Mouse (Mus musculus) lung, postnatal 36 days (tissue): ENCODE results near the gene Pld6.

Experiments
- DNase-seq: peaks from one replicate; pipeline ENCODE4 v3.0.0; 2022; ENCODE audit warnings: mixed read lengths

The Pld6 gene

DNA sequence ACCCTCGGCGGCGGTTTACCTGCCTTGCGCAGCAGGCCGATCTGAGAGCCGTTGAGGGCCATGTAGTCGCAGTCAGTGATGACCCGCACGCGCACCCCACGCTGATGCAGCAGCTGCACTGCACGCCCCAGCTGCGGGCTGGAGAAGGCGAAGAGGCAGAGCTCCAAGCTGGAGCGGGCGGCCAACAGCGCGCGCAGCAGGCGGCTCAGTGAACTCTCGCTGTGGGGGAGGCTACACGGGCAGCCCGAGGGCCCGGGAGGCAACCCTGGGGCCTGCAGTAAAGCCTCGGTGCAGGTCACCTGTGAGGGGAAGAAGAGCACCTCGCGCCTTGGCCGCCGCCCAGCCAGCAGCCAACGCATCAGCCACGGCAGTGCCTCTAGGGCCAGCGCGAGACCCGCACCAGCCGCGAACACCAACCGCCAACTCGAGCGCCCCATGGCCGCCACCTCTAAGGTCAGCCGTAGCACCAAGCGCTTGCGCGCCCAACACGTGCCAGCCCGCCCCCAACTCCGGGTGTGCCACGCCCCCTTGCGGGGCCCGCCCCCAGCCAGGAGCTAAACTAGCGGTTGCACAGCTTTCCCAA lies at the start of gene Pld6:
TSS of gene Pld6 (minus strand) at position 447 of the 583 bp plus-strand sequence.
- DNase-seq = peak; percentile 81

DNA sequence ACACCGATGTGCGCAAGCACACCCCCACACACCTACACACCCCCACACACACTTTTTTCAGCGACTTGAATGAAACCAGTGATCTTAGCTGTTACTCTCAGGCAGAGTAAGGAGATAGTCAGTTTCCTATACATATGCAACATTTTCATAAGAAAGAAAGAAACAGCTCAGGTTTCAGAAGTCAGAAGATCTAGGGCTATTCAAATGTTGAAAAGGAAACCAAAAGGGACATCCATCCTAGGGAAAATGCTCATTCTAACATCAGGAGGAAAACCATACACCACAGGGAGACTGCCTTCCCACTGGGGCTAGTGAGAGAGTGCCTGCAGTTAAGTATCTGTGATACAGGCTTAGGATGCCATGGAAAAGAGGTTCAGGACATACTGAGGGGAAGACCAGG lies 34.2 kb upstream of the Pld6 start:
- no peak for DNase-seq

DNA sequence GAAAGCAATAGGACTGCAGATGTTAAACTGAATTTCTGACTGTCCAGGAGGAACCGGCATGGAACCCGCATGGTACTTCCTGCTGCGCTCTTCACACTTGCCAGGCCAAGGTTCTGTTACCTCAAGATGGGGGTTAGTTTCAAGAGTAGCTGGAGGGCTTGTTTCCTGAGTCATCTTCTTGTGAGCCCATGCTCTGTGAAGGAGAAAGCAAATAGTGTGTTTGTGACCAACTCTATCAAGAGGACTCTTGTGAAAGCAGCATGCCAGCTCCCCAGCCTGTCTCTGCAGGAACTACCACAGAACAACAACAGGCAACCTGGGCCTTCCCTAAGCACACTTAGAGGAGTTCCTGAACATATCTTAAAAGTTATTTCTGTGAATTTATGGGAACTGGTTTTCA lies 30.5 kb upstream of the Pld6 start:
- peak; percentile 39 for DNase-seq

DNA sequence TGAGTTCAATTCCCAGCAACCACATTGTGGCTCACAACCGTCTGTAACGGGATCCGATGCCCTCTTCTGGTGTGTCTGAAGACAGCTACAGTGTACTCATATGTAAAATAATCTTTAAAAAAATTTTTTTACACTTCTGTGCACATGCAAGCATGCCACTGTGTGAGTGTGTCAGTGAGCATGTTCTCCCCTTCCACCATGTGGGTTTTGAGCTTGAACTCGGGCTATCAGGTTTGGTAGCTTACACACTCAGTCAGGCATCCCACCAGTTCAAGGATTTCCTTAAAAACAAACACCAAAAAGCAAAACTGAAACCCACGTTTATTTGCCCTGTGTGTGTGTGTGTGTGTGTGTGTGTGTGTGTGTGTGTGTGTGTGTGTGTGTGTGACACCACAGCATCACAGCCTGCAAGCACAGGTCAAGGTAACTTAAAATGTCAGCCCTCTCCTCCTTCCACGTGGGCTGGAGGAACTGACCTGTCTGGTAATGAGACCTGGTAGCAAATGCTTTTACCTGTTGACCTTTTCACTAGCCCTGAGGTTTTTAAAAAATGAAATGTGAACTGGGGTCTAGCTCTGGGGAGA lies 28.1 kb upstream of the Pld6 start:
- no peak for DNase-seq

DNA sequence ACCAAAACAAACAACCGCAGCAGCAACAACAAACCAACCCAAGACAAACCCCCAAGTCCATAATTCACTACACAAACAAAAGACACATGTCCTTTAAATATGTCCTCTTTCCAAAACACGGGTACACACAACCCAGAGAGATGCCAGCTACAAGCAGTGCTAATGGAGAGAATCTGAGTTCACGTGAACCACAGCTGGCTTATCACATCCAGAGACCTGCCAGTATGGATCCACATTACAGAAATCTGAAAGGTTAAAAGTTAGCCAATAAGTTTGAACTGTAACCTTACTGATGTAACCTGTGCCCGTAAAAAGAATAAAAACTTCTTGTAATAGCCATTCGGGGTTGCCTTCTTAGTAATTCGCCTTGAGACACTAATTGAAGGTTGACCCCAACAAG lies 27.5 kb upstream of the Pld6 start:
- no peak for DNase-seq

DNA sequence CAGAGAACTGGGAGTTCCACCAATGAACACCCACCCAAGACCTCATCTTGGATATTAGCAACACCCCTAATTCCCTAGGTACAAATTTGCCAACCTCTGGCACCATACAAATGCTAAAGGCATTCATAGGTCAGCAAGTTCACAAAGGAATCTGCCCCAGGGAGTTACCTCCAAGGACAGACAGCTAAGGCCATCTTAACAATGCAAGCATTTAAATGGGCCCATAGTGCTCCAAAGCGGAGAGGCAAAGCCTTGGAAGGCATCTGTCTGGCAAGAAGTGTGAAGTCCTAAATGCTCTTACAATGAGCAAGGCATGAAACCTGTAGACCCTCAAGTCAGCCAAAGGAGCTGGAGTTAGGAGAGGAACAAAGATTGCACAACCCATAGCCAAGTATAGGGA lies 26.9 kb upstream of the Pld6 start:
- DNase-seq = no peak

DNA sequence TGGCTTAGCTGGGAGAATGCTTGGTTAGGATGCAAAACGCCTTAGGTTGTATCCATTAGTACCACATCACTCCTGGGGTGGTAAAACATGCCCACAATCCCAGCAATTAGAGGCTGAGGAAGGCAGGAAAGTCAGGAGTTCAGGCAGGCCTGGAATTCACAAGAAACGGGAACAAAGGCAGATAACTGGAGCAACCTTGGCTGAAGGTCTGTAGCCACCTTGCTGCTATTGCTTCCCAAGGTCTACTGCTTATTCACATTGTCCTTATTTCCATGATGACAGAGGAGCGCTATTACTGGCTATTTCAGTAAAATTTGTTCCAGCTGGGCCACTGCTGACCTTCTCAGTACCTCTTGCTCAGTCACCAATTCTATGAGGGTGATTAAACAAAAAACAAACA lies 25.8 kb upstream of the Pld6 start:
- DNase-seq = no peak

DNA sequence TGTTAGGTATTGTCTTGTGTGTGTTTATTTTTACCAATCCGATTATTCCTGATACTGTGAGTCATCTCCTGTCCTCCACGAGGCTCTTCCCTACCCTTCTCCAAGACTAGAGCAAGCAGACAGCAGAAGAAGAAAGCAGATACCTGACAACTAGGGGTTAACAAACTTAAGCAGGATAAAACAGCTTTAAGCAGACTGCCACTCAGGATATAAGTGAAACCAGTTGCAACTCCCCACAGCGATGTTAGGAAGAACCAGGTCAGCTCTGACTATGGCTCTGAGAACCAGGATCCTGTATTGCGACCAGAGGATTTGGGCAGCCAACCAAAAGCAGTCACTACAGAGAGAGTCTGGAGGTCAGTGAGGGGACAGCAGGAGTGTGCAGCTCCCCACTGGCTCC lies 23.8 kb upstream of the Pld6 start:
- DNase-seq = no peak

DNA sequence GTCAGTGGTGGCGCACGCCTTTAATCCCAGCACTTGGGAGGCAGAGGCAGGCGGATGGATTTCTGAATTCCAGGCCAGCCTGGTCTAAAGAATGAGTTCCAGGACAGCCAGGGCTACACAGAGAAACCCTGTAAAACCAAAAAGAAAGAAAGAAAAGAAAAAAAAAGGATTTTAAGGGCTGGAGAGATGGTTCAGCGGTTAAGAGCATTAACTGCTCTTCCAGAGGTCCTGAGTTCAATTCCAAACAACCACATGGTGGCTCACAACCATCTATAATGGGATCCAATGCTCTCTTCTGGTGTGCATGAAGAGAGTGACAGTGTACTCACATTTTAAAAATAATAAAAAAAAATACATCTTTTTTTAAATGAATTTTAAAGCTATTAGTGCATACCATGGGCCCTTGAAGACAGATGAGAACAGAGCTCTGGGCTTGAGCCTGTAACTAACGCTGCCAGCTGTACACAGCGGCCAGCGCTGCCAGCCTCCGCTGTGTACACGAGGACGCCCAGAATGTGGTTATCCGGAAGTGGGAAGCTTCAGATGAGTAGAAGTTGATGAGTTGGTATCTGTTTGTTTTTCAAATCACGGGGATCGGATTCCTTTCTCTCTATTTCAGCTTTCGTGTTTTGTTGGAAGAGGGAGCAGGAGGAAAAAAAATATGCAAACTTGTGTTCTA lies 23.2 kb upstream of the Pld6 start:
- no peak for DNase-seq

DNA sequence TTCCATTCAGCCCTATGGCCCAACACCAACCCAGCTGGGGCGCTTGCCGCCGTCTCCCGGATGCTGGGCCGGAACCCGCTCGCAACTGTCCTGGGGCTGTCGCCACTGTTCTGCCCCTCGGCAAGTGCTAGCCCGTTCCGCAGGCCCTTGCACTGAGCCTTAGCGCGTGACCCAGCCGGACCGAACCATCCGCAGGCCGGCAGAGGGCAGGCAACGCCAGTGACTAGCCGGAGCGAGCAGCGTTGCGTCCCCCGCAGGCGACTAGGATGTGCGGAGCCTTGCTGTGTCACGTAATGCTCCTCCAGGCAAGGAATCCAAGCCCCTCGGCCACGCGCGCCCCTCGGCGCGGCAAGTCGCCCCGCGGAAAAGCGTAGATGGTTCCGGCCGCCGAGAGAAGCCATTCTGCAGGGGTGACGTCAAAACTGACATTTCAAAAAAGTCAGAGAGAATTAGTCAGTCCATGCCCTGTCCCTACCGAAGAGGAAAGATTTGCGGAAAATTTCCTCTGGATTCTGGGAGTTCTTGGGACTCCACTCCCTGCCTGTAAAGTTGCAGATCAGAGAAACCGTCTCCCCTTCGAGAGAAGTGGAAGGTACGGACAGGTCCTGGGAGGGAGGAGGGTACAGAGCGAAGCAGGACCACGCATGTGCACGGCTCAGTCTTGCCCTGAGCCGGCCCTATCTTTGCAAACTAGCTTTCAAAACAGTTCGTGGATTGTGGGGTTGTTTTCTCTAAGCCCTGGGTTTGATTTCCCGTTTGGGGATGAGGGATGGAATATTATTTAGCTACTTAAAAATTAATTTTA lies 22.4 kb upstream of the Pld6 start, which contains the start of gene Flcn:
TSS of gene Flcn (minus strand) at position 347 of the 805 bp plus-strand sequence.
- DNase-seq = peak; percentile 88

DNA sequence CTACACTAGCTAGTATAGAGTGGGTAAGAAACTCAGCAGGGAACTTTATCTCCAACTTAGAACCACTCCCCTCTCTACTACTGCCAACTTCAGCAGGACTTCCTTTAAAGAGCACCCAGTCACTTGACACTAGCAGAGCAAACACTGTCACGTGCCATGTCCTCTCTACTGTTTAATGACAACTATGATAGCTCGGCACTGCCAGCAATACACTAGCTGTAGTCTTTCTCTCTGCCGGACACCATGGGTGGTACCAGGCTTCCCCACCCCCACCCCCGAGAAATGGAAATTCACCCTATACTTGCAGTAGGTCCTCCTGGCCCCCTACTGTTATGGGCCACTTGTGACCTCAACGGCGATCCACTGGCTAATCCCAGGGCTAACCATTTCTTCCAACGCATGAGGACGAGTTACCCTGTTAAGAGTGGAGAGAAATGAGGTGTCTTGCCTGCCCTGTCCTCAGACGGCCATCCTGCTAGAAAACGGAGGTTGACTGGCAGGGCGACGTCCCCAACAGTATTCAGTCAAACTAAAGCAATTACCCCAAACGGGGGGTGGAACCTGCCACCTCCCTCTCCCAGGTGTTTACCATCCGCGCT lies 21.7 kb upstream of the Pld6 start:
- peak; percentile 89 for DNase-seq

DNA sequence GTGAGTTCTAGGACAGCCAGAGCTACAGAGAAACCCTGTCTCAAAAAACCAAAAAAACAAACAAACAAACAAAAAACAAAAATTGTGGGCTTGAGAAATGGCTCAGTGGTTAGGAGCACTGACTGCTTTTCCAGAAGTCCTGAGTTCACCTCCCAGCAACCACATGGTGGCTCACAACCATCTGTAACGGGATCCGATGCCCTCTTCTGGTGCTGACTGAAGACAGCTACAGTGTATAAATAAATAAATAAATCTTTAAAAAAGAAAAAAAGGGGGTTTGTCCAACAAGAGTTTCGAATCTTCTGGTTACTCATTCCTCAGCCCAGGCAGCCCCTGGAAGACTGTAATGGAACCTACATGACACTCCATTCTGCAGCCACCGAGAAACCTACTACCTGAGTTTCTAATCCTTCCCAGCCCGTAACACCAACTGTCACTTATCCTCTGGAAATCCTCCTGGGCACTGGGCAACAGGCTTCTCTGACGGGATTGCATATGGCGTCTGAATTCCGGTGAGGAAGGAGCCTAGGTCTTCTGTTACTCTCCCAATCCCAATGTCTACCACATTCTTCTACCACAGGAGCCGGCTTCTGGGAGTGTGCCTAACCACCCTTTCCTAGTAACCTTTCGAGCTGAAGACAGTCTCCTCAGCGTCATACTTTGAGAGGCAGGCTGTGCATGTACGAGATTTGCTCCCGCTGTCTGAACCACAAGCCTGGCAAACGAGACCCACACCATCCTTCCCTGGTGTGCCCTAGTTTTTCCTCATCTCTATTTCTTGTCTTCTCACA lies 20.9 kb upstream of the Pld6 start:
- DNase-seq = no peak

DNA sequence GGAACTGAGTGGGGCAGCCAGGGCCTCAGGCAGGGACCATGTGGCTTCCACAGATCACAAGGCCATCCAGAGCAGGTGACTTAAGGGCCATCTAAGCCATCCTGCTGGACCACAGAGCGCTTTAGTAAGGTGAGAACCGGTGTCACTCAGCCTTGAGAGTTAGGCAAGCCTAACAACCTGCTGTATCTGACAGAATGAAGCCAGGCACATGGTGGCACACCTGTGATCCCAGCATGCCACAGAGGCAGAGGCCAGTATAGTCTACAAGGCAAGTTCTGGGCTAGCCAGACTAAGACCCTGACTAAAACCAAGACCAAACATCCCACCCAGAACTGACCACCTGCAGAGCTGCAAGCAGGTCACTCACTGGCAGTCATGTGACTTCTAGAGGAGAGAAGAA lies 18.2 kb upstream of the Pld6 start:
- DNase-seq = no peak

DNA sequence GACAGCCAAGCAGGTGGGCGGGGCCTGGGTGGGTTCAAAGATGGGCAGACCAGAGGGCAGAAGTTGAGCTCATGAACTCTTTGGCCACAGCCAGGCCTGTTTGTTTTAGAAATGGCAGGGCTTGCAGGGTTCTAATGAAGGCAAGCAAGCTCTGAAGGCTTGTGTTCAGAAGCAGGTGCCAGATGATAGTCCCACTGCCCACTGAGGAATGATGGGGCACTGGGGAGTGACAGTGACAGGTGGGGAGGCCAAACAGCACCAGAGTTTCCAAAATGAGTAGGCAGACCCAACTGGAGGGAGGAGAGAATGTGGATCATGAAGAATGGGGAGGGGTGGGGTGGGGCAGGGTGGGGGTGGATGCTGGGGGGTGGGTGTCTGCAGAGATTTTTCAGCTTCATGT lies 17.8 kb upstream of the Pld6 start:
- no peak for DNase-seq

DNA sequence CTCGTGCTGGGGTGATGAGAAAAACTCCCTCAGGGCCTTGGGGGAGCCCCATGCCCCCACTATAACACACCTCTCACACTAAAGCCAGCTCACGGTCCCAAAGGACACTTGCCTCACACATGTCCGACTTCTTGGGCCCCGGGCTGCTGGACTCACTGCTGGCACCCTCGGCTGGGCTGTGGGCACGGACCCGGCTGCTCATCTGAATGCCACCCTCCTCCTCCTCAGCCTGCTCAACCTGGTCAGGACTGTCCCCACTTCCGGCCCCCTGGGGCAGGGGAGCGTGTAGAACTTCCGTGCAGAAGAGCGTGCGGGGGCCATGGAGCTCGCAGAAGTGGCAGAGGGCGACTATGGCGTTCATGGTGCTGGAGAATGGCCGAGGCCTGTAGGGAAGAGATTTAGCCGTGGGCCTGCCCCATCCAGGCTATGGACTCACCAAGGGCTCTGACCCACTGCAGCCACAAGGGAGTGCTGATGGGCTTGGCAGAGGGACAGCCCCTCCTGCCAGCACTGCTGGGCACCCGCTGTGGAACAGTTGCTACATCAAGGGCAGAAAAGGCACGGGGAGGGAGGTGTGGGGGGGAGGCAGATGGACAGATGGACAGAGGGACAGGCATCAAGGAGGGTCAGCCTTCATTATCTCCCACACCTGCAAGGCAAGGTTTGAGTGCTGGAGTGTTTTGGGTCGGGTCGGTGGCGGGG lies 17.1 kb upstream of the Pld6 start:
- DNase-seq = no peak

DNA sequence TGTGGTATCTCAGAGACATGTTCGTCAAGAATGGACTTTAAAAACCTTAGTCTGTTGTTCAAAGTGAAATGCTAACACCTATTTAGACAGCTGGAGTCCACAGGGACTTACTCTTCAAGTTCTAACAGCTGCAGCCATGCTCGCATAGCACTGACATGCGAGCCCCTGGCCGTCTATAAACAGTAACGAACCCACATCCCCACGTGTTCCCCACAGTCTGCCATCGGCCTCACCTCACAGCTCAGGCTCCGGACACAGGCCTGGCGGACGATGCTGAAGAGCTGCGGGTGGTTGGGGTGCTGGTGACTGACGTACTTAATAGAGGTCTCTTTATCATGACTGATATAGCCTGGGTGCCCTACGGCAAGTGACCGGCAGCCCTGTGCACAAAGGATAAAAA lies 16.1 kb upstream of the Pld6 start:
- no peak for DNase-seq

DNA sequence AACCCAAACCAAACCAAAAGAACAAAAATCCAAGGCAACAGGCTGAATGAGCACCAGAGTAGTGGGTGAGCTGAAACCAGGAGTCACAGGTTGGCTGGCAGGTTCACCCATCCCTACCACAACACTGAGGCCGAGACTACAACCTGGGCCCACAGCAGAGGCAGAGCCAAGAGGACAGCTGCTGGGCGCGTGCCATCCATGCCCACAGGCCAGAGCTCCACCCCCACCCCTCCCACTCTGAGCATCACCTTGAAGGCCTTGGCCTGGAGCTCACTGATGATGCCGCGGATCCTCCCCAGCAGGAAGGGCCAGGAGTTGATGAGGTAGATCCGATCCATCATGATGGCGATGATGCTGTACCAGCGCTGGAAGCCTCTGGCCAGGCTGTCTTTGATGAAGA lies 14.4 kb upstream of the Pld6 start:
- DNase-seq = no peak

DNA sequence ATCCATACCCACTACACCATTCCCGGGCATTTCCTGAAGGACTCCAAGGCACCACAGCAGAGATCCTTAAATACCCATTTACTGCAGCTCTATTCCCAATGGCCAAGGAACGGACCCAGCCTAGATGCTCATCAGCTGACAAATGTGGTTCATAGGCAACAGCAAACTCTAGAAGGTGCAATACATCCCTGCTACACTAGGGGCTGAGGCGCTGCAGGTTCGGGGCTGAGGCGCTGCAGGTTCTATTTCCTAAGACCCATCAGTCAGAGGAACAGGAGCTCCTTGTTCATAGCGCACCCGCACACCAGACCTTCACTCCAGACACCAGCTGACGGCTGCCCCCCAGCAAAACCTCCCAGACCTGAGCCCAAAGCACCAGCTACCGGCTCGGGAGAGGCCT lies 13.0 kb upstream of the Pld6 start:
- no peak for DNase-seq

DNA sequence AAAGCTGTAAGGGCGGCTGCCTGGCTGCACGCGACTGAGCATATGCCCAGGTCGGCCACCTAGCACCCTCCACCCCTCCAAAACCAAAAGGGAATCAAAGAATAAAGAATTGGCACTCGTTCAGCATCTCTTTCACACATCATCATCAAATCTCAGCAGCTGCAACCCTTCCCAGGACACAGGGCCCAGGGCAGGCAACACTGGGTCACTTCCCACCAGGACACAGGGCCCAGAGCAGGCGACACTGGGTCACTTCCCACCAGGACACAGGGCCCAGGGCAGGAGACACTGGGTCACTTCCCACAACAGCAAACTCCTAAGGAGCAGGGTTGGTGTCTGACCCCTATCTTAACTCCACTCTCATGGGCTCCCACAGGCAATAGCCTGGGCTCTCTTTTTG lies 5.9 kb upstream of the Pld6 start:
- no peak for DNase-seq

DNA sequence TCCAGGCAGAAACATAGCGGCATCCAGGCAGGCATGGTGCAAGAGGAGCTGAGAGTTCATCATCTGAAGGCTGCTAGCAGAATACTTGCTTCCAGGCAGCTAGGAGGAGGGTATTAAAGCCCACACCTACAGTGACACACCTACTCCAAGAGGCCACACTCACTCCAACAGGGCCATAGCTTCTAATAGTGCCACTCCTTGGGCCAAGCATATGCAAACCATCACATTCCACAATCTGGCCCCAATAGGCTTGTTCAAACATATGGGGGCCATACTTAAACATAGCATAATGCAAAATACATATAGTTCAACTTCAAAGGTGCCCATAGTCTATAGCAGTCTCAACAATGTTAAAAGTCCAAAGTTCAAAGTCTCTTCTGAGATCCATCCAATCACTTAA lies 1.9 kb upstream of the Pld6 start:
- no peak for DNase-seq

DNA sequence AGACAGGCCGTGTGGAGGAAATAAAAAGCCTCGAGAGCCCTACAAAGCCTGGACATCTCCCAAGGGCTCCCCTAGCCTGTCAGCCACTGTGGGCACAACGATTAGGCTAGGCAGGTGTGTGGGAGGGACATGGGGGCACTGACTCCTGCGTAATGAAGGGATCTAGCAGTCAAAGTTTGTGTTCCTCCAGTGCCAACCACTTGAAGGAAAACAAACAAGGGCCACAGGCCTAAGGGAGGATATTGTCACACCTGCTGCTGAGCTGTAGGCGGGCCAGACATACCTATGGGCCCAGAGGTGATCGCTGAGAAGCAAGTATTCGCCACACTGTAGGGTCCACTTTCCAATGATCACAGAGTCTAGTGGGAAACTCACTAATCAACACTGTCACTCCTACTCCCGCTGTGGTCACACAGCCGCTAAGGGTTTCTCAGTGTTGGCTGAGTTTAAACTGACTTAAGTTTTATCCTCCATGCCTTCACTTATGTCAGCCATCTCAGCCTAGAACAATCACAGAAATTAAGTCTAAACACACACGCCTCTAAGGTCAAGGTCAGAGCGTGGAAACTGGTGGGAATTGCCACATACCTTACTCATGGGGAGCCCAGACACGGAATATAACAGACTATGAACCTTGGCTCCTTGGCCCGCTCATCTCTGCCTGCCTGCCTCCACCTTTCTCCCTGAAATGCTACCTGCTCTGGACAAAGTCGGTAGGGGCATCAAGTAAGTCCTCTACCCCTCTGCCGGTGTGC lies 824 bp downstream of the Pld6 start:
- peak; percentile 41 for DNase-seq
